Mouse (Mus musculus) brain, embryonic 14.5 days (tissue): ENCODE measurements around the gene Mpp4.

Experiments used
- CTCF ChIP-seq: fragments of 200-500 bp; IDR thresholded peaks from 2 replicates; pipeline ENCODE4 v1.5.1; 2012; ENCODE audit warnings: inconsistent platforms, mild to moderate bottlenecking, moderate library complexity, borderline replicate concordance; ENCODE audit not compliant: insufficient read depth, insufficient read length; ENCODE audit errors: extremely low read depth
- POLR2A ChIP-seq: fragments of 200-500 bp; IDR thresholded peaks from 2 replicates; pipeline ENCODE4 v1.6.1; 2012; ENCODE audit warnings: mild to moderate bottlenecking, inconsistent platforms, borderline replicate concordance; ENCODE audit not compliant: poor library complexity, insufficient read depth, insufficient read length, severe bottlenecking; ENCODE audit errors: extremely low read depth

DNA sequence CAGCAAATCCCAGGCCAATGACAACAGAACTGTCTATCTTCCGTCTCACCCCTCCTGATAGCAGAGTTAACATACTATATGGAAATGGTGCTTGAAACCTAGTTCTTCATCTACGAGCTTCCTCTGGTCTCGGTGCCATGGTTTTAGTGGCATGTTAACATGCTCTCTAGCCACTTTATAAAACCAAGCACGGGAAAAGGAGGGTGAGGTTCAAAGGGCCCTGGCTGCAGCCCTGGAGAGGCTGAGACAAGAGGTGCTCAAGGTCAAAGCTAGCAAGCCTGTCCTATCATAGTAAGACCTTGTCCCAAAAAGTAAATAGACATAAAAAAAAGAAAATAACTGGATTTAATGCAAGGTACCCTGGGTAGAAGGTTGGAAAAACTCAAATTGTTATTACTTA is 48.5 kb upstream of the Mpp4 start:
- TF ChIP-seq POLR2A (no peak), CTCF (no peak)
